Mouse (Mus musculus): ENCODE measurements around the gene Pdss2.

Gene Pdss2

GRCm38 (mm10) chr10:43308105-43308810 lies 87.0 kb downstream of the Pdss2 start:
- DNase-seq (ENCODE audit: inconsistent age in 2 of 2, low spot score in 1 of 2): no peak

GRCm38 (mm10) chr10:43310781-43311392 lies 89.6 kb downstream of the Pdss2 start:
- DNase-seq (ENCODE audit: inconsistent age in 2 of 2, low spot score in 1 of 2): peak; percentile 43 to 82

GRCm38 (mm10) chr10:43312211-43312610 lies 90.9 kb downstream of the Pdss2 start:
- peak in 1 of 2 experiments; percentile 32 for DNase-seq (ENCODE audit: inconsistent age in 2 of 2, low spot score in 1 of 2)

- DNase-seq (ENCODE audit: inconsistent age in 2 of 2, low spot score in 1 of 2): no peak
Measured at GRCm38 (mm10) chr10:43312658-43313417, 91.6 kb downstream of the Pdss2 start.

GRCm38 (mm10) chr10:43315228-43315627 lies 93.9 kb downstream of the Pdss2 start:
- DNase-seq (ENCODE audit: inconsistent age in 2 of 2, low spot score in 1 of 2): no peak

GRCm38 (mm10) chr10:43317327-43317951 lies 96.2 kb downstream of the Pdss2 start:
- no peak for DNase-seq (ENCODE audit: inconsistent age in 2 of 2, low spot score in 1 of 2)

- DNase-seq (ENCODE audit: inconsistent age in 2 of 2, low spot score in 1 of 2): no peak
Measured at GRCm38 (mm10) chr10:43321019-43321418, 99.7 kb downstream of the Pdss2 start.

- no peak for DNase-seq (ENCODE audit: inconsistent age in 2 of 2, low spot score in 1 of 2)
Measured at GRCm38 (mm10) chr10:43322446-43323178, 101.3 kb downstream of the Pdss2 start.

- no peak for DNase-seq (ENCODE audit: inconsistent age in 2 of 2, low spot score in 1 of 2)
Measured at GRCm38 (mm10) chr10:43323386-43323785, 102.1 kb downstream of the Pdss2 start.

GRCm38 (mm10) chr10:43329813-43330212 lies 108.5 kb downstream of the Pdss2 start:
- DNase-seq (ENCODE audit: inconsistent age in 2 of 2, low spot score in 1 of 2): no peak

GRCm38 (mm10) chr10:43330691-43331090 lies 109.4 kb downstream of the Pdss2 start:
- no peak for DNase-seq (ENCODE audit: inconsistent age in 2 of 2, low spot score in 1 of 2)

GRCm38 (mm10) chr10:43331931-43332701 lies 110.8 kb downstream of the Pdss2 start:
- DNase-seq (ENCODE audit: inconsistent age in 2 of 2, low spot score in 1 of 2): no peak

- no peak for DNase-seq (ENCODE audit: inconsistent age in 2 of 2, low spot score in 1 of 2)
Measured at GRCm38 (mm10) chr10:43335874-43336273, 114.6 kb downstream of the Pdss2 start.

- DNase-seq (ENCODE audit: inconsistent age in 2 of 2, low spot score in 1 of 2): no peak
Measured at GRCm38 (mm10) chr10:43337110-43337509, 115.8 kb downstream of the Pdss2 start.

GRCm38 (mm10) chr10:43339811-43340210 lies 118.5 kb downstream of the Pdss2 start:
- DNase-seq (ENCODE audit: inconsistent age in 2 of 2, low spot score in 1 of 2): no peak

GRCm38 (mm10) chr10:43349718-43350117 lies 128.4 kb downstream of the Pdss2 start:
- DNase-seq (ENCODE audit: inconsistent age in 2 of 2, low spot score in 1 of 2): no peak

- DNase-seq (ENCODE audit: inconsistent age in 2 of 2, low spot score in 1 of 2): peak in 1 of 2 experiments; percentile 28
Measured at GRCm38 (mm10) chr10:43357884-43358283, 136.6 kb downstream of the Pdss2 start.

- DNase-seq (ENCODE audit: inconsistent age in 2 of 2, low spot score in 1 of 2): no peak
Measured at GRCm38 (mm10) chr10:43362947-43363346, 141.7 kb downstream of the Pdss2 start.

GRCm38 (mm10) chr10:43363431-43363851 lies 142.2 kb downstream of the Pdss2 start:
- DNase-seq (ENCODE audit: inconsistent age in 2 of 2, low spot score in 1 of 2): no peak

GRCm38 (mm10) chr10:43365909-43366308 lies 144.6 kb downstream of the Pdss2 start:
- no peak for DNase-seq (ENCODE audit: inconsistent age in 2 of 2, low spot score in 1 of 2)
